Mouse (Mus musculus) liver, adult 2 months (tissue): ENCODE measurements around the gene Nbea. TPM values are rescaled to one million over a fixed set of nuclear protein-coding genes. Genes with fewer than 3 reads are reported as not detected.

ENCODE experiments used
- DNase-seq: peaks from one replicate; pipeline ENCODE4 v3.0.0-alpha.2; 2011; ENCODE audit warnings: low read depth, low spot score; ENCODE audit errors: extremely low read depth
- H3K27ac ChIP-seq: fragments of 200-500 bp; replicated peaks from 2 replicates; pipeline ENCODE4 v1.5.1; 2012; ENCODE audit warnings: low read depth, mild to moderate bottlenecking, control low read depth, inconsistent platforms, low read length; ENCODE audit not compliant: insufficient read depth
- H3K27me3 ChIP-seq: fragments of 200-500 bp; 2 replicates; pipeline ENCODE4 v1.6.1; 2012; ENCODE audit warnings: mild to moderate bottlenecking, moderate library complexity, low read length, inconsistent platforms; ENCODE audit not compliant: control insufficient read depth, insufficient read depth
- H3K36me3 ChIP-seq: fragments of 200-500 bp; 2 replicates; pipeline ENCODE4 v1.6.1; 2012; ENCODE audit warnings: low read length, inconsistent platforms; ENCODE audit not compliant: control insufficient read depth, insufficient read depth
- H3K4me1 ChIP-seq: fragments of 200-500 bp; 2 replicates; pipeline ENCODE4 v1.6.1; 2011; ENCODE audit warnings: low read length; ENCODE audit not compliant: control insufficient read depth, insufficient read depth
- H3K4me3 ChIP-seq: fragments of 200-500 bp; 2 replicates; pipeline ENCODE4 v1.5.1; 2011; ENCODE audit warnings: low read depth, mild to moderate bottlenecking, control low read depth, low read length, moderate library complexity; ENCODE audit not compliant: insufficient read depth
- H3K79me2 ChIP-seq: fragments of 200-500 bp; 2 replicates; pipeline ENCODE4 v1.6.1; 2012; ENCODE audit warnings: inconsistent platforms, mild to moderate bottlenecking, low read length, moderate library complexity; ENCODE audit not compliant: control insufficient read depth, insufficient read depth
- H3K9ac ChIP-seq: fragments of 200-500 bp; 2 replicates; pipeline ENCODE4 v1.6.1; 2012; ENCODE audit warnings: low read depth, mild to moderate bottlenecking, control low read depth, inconsistent platforms, low read length
- CTCF ChIP-seq: fragments of 200-500 bp; IDR thresholded peaks from 2 replicates; pipeline ENCODE4 v1.5.1; 2011; ENCODE audit warnings: low read depth, low read length, control low read depth
- POLR2A ChIP-seq: fragments of 200-500 bp; IDR thresholded peaks from 2 replicates; pipeline ENCODE4 v1.6.1; 2011; ENCODE audit warnings: low read length, control low read depth; ENCODE audit not compliant: insufficient read depth; ENCODE audit errors: extremely low read depth
- WGBS: fragments of 180-500 bp; shearing (Covaris S2); methylation state at CpG from one replicate; pipeline ENCODE4 v1.1.7; 2018; 5-methylcytosine and 5-hydroxymethylcytosine counted together
- polyA plus RNA-seq: library from polyadenylated mRNA; depleted of rRNA; stranded (reverse); fragments of >200 nt; gene quantifications from 2 replicates; pipeline ENCODE4 v1.2.3, GENCODE M21; 2012
- total RNA-seq: library from RNA; depleted of rRNA; stranded (reverse); fragments of >200 nt; gene quantifications from 2 replicates; pipeline ENCODE4 v1.2.3, GENCODE M21; 2014

The Nbea gene
- total and polyA plus RNA-seq, 2 experiments, result 0.38 to 1.9 TPM

GRCm38 (mm10) chr3:55783171-55784081 lies 400.1 kb downstream of the Nbea start:
- H3K27ac ChIP-seq, result no peak overlapping the region
- H3K36me3 ChIP-seq, result no peaks in the 10 kb centered on the region
- H3K4me3 ChIP-seq, result peak overlapping the region; percentile 28; the same call in 1 of the 2 replicates
- 21% methylated on average over 45 of the region's 45 CpGs for WGBS
- no peak for DNase-seq
- peaks cover 15% of the 10 kb centered on the region for H3K27me3 ChIP-seq
- no peak for TF ChIP-seq POLR2A
- TF ChIP-seq CTCF, result no peak
- H3K4me1 ChIP-seq, result peaks cover 3% of the 10 kb centered on the region
- no peaks in the 10 kb centered on the region for H3K79me2 ChIP-seq
- H3K9ac ChIP-seq, result no peak overlapping the region

DNA sequence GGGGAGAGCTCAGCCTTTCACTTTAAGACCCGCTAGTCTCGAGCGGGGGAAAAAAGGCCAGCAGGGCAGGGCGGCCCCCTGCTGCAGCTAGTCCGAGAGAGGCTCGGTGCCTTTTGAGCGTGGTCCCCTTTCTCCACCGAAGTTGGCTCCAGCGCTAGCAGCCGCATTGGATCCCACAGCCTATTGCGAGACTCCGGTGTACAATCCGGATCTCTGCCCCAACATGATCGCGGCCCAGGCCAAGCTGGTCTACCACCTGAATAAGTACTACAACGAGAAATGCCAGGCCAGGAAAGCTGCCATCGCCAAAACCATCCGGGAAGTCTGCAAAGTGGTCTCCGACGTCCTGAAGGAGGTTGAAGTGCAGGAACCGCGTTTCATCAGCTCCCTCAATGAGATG lies 400.7 kb downstream of the Nbea start:
- H3K9ac ChIP-seq, result no peak overlapping the region
- H3K36me3 ChIP-seq, result no peaks in the 10 kb centered on the region
- TF ChIP-seq POLR2A (no peak), CTCF (no peak)
- no peaks in the 10 kb centered on the region for H3K79me2 ChIP-seq
- H3K4me3 ChIP-seq, result no peak overlapping the region
- DNase-seq, result no peak
- no peak overlapping the region for H3K27ac ChIP-seq
- peaks cover 3% of the 10 kb centered on the region for H3K4me1 ChIP-seq
- 13% methylated on average over 22 of the region's 22 CpGs for WGBS
- H3K27me3 ChIP-seq, result peaks cover 15% of the 10 kb centered on the region

- peaks cover 3% of the 10 kb centered on the region for H3K4me1 ChIP-seq
- no peak within 1 kb of the TSS for H3K9ac ChIP-seq
- 22% methylated on average over 16 of the region's 16 CpGs for WGBS
- H3K27me3 ChIP-seq, result peaks cover 15% of the 10 kb centered on the region
- H3K36me3 ChIP-seq, result no peaks in the 10 kb centered on the region
- peak within 1 kb of the TSS; percentile 28; the same call in 1 of the 2 replicates for H3K4me3 ChIP-seq
- DNase-seq, result no peak
- TF ChIP-seq CTCF (no peak), POLR2A (no peak)
- no peak within 1 kb of the TSS for H3K27ac ChIP-seq
- no peaks in the 10 kb centered on the region for H3K79me2 ChIP-seq
These were observed 401.3 kb downstream of the Nbea start, which contains the start of gene Mab21l1 for GRCm38 (mm10) chr3:55782056-55782687. Mab21l1 (plus strand) TSS chr3:55782510.

- DNase-seq, result no peak
- H3K4me1 ChIP-seq, result peaks cover 3% of the 10 kb centered on the region
- no peaks in the 10 kb centered on the region for H3K36me3 ChIP-seq
- H3K79me2 ChIP-seq, result no peaks in the 10 kb centered on the region
- no peak overlapping the region for H3K27ac ChIP-seq
- H3K4me3 ChIP-seq, result no peak overlapping the region
- no peak overlapping the region for H3K9ac ChIP-seq
- TF ChIP-seq CTCF, result no peak
- TF ChIP-seq POLR2A, result no peak
- WGBS, result 47% methylated on average over 5 of the region's 5 CpGs
- H3K27me3 ChIP-seq, result peaks cover 15% of the 10 kb centered on the region
These were observed 402.0 kb downstream of the Nbea start for GRCm38 (mm10) chr3:55781429-55782055.

GRCm38 (mm10) chr3:55780120-55781070 lies 403.1 kb downstream of the Nbea start:
- TF ChIP-seq CTCF (no peak), POLR2A (no peak)
- WGBS, result 23% methylated on average over 53 of the region's 53 CpGs
- DNase-seq, result no peak
- H3K27me3 ChIP-seq, result peaks cover 13% of the 10 kb centered on the region
- H3K4me1 ChIP-seq, result peaks cover 3% of the 10 kb centered on the region
- H3K36me3 ChIP-seq, result no peaks in the 10 kb centered on the region
- no peak overlapping the region for H3K9ac ChIP-seq
- no peak overlapping the region for H3K27ac ChIP-seq
- no peak overlapping the region for H3K4me3 ChIP-seq
- no peaks in the 10 kb centered on the region for H3K79me2 ChIP-seq
